Mouse (Mus musculus) large intestine, adult 2 months (tissue): ENCODE measurements around the gene Zbtb24. TPM values are rescaled to one million over a fixed set of nuclear protein-coding genes. Genes with fewer than 3 reads are reported as not detected.
"Not testable (repeated sequence)": the region's sequence is repeated elsewhere in the genome, so short reads cannot be mapped to it uniquely, and the experiment has no call there.

ENCODE experiments used
- DNase-seq: peaks from one replicate; pipeline ENCODE4 v3.0.0-alpha.2; 2012; ENCODE audit warnings: low read depth, low spot score
- WGBS: fragments of 180-500 bp; shearing (Covaris S2); methylation state at CpG from one replicate; pipeline ENCODE4 v1.1.7; 2018; 5-methylcytosine and 5-hydroxymethylcytosine counted together
- polyA plus RNA-seq: library from polyadenylated mRNA; depleted of rRNA; stranded (reverse); fragments of >200 nt; gene quantifications from 2 replicates; pipeline ENCODE4 v1.2.3, GENCODE M21; 2012; rRNA removed

Gene Zbtb24
- polyA plus RNA-seq, 1 experiment: 10.6 TPM

- under 1% methylated on average over 50 of the region's 50 CpGs for WGBS
- DNase-seq: no peak
Measured at GRCm38 (mm10) chr10:41489708-41490517, 39.7 kb downstream of the Zbtb24 start, which contains the start of the genes Smpd2 and Ppil6. Gene Smpd2, minus strand, starts transcription at chr10:41490369. Gene Ppil6, plus strand, starts transcription at chr10:41490439.

GRCm38 (mm10) chr10:41490518-41490873 lies 40.3 kb downstream of the Zbtb24 start:
- DNase-seq: no peak
- WGBS: under 1% methylated on average over 29 of the region's 29 CpGs

GRCm38 (mm10) chr10:41491111-41491510 lies 40.9 kb downstream of the Zbtb24 start:
- WGBS: 6% methylated on average over 4 of the region's 4 CpGs
- no peak for DNase-seq

GRCm38 (mm10) chr10:41500941-41501340 lies 50.8 kb downstream of the Zbtb24 start:
- WGBS: 26% methylated on average over 4 of the region's 4 CpGs
- DNase-seq: no peak

- WGBS: 80% methylated on average over 1 of the region's 1 CpGs
- DNase-seq: no peak
Measured at GRCm38 (mm10) chr10:41504996-41505395, 54.8 kb downstream of the Zbtb24 start.

- WGBS: 1% methylated on average over 3 of the region's 3 CpGs
- not testable (repeated sequence) for DNase-seq
Measured at GRCm38 (mm10) chr10:41505446-41505845, 55.3 kb downstream of the Zbtb24 start.

- 50% methylated on average over 2 of the region's 2 CpGs for WGBS
- no peak for DNase-seq
Measured at GRCm38 (mm10) chr10:41509160-41509559, 59.0 kb downstream of the Zbtb24 start.

- WGBS: 80% methylated on average over 4 of the region's 4 CpGs
- DNase-seq: no peak
Measured at GRCm38 (mm10) chr10:41514301-41514700, 64.1 kb downstream of the Zbtb24 start.

GRCm38 (mm10) chr10:41514921-41515320 lies 64.7 kb downstream of the Zbtb24 start:
- no peak for DNase-seq

Other genes starting within 250 kb of the Zbtb24 start
- 8.4 and 11.0 TPM in 2 replicates for gene Fig4, start 147.1 kb upstream of the Zbtb24 start, polyA plus RNA-seq
- not detected in 2 replicates for gene Ak9, start 146.4 kb upstream of the Zbtb24 start, polyA plus RNA-seq
- 48.8 and 137 TPM in 2 replicates for gene Mical1, start 25.9 kb downstream of the Zbtb24 start, polyA plus RNA-seq
- gene Smpd2, start 40.0 kb downstream of the Zbtb24 start, polyA plus RNA-seq: 106 and 123 TPM in 2 replicates
- gene Ppil6, start 40.1 kb downstream of the Zbtb24 start, polyA plus RNA-seq: 0.40 and 0.47 TPM in 2 replicates
- gene Cd164, start 69.0 kb downstream of the Zbtb24 start, polyA plus RNA-seq: 115 and 143 TPM in 2 replicates